Mouse (Mus musculus) embryonic fibroblast, embryonic 13.5 days (primary cell): ENCODE measurements around the gene Mrap.

Experiments
- CTCF ChIP-seq: IDR thresholded peaks from 2 replicates; pipeline ENCODE4 v1.5.1; 2011; ENCODE audit warnings: mild to moderate bottlenecking, control low read depth, low read length, moderate library complexity, borderline replicate concordance; ENCODE audit not compliant: insufficient read depth
- POLR2A ChIP-seq: IDR thresholded peaks from 2 replicates; pipeline ENCODE4 v1.6.1; 2011; ENCODE audit warnings: low read depth, mild to moderate bottlenecking, control low read depth, low read length, moderate library complexity

- no peak for TF ChIP-seq POLR2A
- TF ChIP-seq CTCF, result no peak
Observed at GRCm38 (mm10) chr16:90738092-90738956, at the start of gene Mrap.
